Mouse (Mus musculus): ENCODE data around the gene Dnmt1. TPM values are rescaled to one million over a fixed set of nuclear protein-coding genes. Genes with fewer than 3 reads are reported as not detected.

Dnmt1 gene
- polyA plus RNA-seq, 1 experiment from 2014 or later, result 49.5 TPM

DNA sequence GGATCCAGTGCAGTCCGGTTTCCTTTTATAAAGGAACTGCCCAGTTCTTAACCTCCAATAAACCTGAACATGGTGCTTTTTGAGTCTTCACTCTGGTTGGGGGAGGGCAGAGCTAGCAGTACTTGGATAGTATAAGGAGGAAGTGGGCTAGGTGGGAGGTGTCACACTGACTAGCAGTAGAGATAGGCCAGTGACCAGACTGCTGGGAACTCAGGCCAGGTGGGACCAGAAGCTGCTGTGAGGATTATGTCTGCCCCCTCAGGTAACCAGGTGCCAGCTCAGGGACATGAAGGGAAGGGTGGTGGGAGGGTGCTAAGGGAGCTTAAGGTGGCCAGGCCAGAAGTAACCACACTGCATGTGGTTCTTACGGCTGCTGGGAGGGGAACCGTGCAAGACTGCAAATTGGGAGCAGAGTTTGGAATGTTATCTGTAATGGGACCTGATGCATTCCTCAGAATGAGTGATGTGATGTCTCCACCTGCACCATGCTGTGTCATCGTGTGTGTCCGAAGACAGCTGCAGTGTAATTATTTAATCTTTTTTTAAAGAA is 67.5 kb downstream of the Dnmt1 start:
- no peak for ATAC-seq
- Histone ChIP-seq H3K36me3 (ENCODE audit: control insufficient read depth, insufficient read depth, low read length) (peaks cover 61% of the 10 kb centered on the region), H3K27ac (ENCODE audit: low read depth, low read length) (no peak overlapping the region), H3K4me1 (ENCODE audit: control insufficient read depth, insufficient read depth, low read depth, low read length) (peaks cover 15% of the 10 kb centered on the region), H3K4me3 (ENCODE audit: low read length) (no peak overlapping the region), H3K27me3 (replicated peaks; ENCODE audit: control insufficient read depth, insufficient read depth, low read length) (no peaks in the 10 kb centered on the region), H3K9me3 (ENCODE audit: control insufficient read depth, low read length) (no peaks in the 10 kb centered on the region), H3K4me2 (ENCODE audit: low read length) (no peak overlapping the region), H3K9ac (ENCODE audit: low read depth, low read length) (no peak overlapping the region)
- 78% methylated on average over 5 of the region's 5 CpGs for WGBS

- WGBS, result 81% methylated on average over 26 of the region's 26 CpGs
- Histone ChIP-seq H3K4me2 (ENCODE audit: low read length) (no peak overlapping the region), H3K9me3 (ENCODE audit: control insufficient read depth, low read length) (no peaks in the 10 kb centered on the region), H3K4me1 (ENCODE audit: control insufficient read depth, insufficient read depth, low read depth, low read length) (peaks cover 11% of the 10 kb centered on the region), H3K27me3 (replicated peaks; ENCODE audit: control insufficient read depth, insufficient read depth, low read length) (no peaks in the 10 kb centered on the region), H3K4me3 (ENCODE audit: low read length) (no peak overlapping the region), H3K9ac (ENCODE audit: low read depth, low read length) (no peak overlapping the region), H3K36me3 (ENCODE audit: control insufficient read depth, insufficient read depth, low read length) (peaks cover 61% of the 10 kb centered on the region), H3K27ac (ENCODE audit: low read depth, low read length) (no peak overlapping the region)
- no peak for ATAC-seq
These were observed 68.2 kb downstream of the Dnmt1 start for GRCm38 (mm10) chr9:20891339-20892103.

- Histone ChIP-seq H3K27me3 (replicated peaks; ENCODE audit: control insufficient read depth, insufficient read depth, low read length) (no peaks in the 10 kb centered on the region), H3K4me2 (ENCODE audit: low read length) (no peak overlapping the region), H3K4me1 (ENCODE audit: control insufficient read depth, insufficient read depth, low read depth, low read length) (peaks cover 11% of the 10 kb centered on the region), H3K36me3 (ENCODE audit: control insufficient read depth, insufficient read depth, low read length) (peaks cover 52% of the 10 kb centered on the region), H3K4me3 (ENCODE audit: low read length) (no peak overlapping the region), H3K9me3 (ENCODE audit: control insufficient read depth, low read length) (no peaks in the 10 kb centered on the region), H3K27ac (ENCODE audit: low read depth, low read length) (no peak overlapping the region), H3K9ac (ENCODE audit: low read depth, low read length) (no peak overlapping the region)
- WGBS, result 92% methylated on average over 5 of the region's 5 CpGs
- ATAC-seq, result no peak
These were observed 69.3 kb downstream of the Dnmt1 start for GRCm38 (mm10) chr9:20890411-20890810.

- Histone ChIP-seq H3K4me3 (ENCODE audit: low read length) (no peak overlapping the region), H3K4me2 (ENCODE audit: low read length) (peak overlapping the region; percentile 21; the same call in 1 of the 2 replicates), H3K27ac (ENCODE audit: low read depth, low read length) (no peak overlapping the region), H3K9ac (ENCODE audit: low read depth, low read length) (no peak overlapping the region), H3K36me3 (ENCODE audit: control insufficient read depth, insufficient read depth, low read length) (peaks cover 42% of the 10 kb centered on the region), H3K9me3 (ENCODE audit: control insufficient read depth, low read length) (no peaks in the 10 kb centered on the region), H3K27me3 (replicated peaks; ENCODE audit: control insufficient read depth, insufficient read depth, low read length) (no peaks in the 10 kb centered on the region), H3K4me1 (ENCODE audit: control insufficient read depth, insufficient read depth, low read depth, low read length) (peaks cover 11% of the 10 kb centered on the region)
- ATAC-seq, result no peak
- WGBS, result 87% methylated on average over 29 of the region's 29 CpGs
These were observed 70.2 kb downstream of the Dnmt1 start for GRCm38 (mm10) chr9:20889185-20890141.

DNA sequence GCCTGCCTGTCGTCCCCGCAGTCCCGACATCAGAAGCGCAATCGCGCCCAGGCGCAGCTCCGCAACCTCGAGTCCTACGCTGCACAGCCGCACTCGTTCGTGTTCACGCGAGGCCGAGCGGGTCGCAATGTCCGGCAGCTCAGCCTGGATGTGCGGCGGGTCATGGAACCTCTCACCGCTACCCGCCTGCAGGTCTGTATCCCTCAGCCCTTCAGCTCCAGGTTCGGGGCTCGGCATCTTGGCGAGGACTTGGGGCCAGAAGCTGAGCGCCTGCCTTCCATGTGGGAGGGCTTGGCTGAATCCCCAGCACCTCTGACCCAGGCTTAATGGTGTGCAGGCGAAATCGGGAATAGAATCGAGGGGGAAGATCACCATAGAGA is 71.3 kb downstream of the Dnmt1 start:
- Histone ChIP-seq H3K4me1 (ENCODE audit: control insufficient read depth, insufficient read depth, low read depth, low read length) (peaks cover 11% of the 10 kb centered on the region), H3K36me3 (ENCODE audit: control insufficient read depth, insufficient read depth, low read length) (peaks cover 32% of the 10 kb centered on the region), H3K4me2 (ENCODE audit: low read length) (peak overlapping the region; percentile 75), H3K9ac (ENCODE audit: low read depth, low read length) (peak overlapping the region; percentile 85), H3K4me3 (ENCODE audit: low read length) (peak overlapping the region; percentile 94), H3K27ac (ENCODE audit: low read depth, low read length) (peak overlapping the region; percentile 81), H3K27me3 (replicated peaks; ENCODE audit: control insufficient read depth, insufficient read depth, low read length) (no peaks in the 10 kb centered on the region), H3K9me3 (ENCODE audit: control insufficient read depth, low read length) (no peaks in the 10 kb centered on the region)
- peak; percentile 66 for ATAC-seq
- WGBS, result under 1% methylated on average over 30 of the region's 30 CpGs

DNA sequence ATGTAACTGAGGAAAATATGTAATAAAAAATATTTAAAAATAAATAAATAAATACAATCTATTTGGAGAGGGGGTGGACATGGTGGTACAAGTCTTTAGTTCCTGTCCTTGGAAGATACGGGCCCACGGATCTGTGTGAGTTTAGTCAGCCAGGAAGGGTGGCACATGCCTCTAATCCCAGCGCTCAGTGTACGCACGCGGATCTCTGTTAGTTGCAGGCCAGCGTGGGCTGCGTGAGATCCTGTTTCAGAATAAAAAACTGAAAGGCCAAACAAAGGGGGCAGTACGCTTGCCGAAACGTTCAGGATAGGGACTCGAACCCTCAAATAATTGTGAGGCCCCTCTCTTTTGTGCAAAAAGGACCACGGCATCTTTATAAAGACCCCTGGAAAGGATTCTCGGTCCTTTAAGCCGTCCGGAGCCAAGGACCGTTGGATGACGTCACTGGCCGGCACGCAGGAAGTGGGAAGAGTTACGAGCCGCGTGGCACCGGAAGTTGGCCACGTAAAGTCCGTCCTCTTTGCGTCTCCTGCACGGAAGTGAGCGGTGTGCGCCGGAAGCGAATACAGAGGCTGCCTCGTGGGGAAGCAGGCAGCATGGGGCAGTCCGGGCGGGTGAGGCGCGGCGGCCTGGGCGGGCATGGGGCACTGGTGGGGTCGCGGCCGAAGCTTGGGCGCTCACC is 71.8 kb downstream of the Dnmt1 start, which contains the start of gene Ppan:
Gene Ppan, plus strand, starts transcription at position 472 of the 682 bp plus-strand sequence.
- under 1% methylated on average over 40 of the region's 43 CpGs for WGBS
- H3K9me3 ChIP-seq (ENCODE audit: control insufficient read depth, low read length), result no peaks in the 10 kb centered on the region
- no peaks in the 10 kb centered on the region for H3K27me3 ChIP-seq (replicated peaks; ENCODE audit: control insufficient read depth, insufficient read depth, low read length)
- H3K4me2 ChIP-seq (ENCODE audit: low read length), result peak within 1 kb of the TSS; percentile 75
- H3K4me3 ChIP-seq (ENCODE audit: low read length), result peak within 1 kb of the TSS; percentile 94
- peaks cover 11% of the 10 kb centered on the region for H3K4me1 ChIP-seq (ENCODE audit: control insufficient read depth, insufficient read depth, low read depth, low read length)
- H3K36me3 ChIP-seq (ENCODE audit: control insufficient read depth, insufficient read depth, low read length), result peaks cover 28% of the 10 kb centered on the region
- ATAC-seq, result peak; percentile 97
- peak within 1 kb of the TSS; percentile 81 for H3K27ac ChIP-seq (ENCODE audit: low read depth, low read length)
- peak within 1 kb of the TSS; percentile 85 for H3K9ac ChIP-seq (ENCODE audit: low read depth, low read length)

DNA sequence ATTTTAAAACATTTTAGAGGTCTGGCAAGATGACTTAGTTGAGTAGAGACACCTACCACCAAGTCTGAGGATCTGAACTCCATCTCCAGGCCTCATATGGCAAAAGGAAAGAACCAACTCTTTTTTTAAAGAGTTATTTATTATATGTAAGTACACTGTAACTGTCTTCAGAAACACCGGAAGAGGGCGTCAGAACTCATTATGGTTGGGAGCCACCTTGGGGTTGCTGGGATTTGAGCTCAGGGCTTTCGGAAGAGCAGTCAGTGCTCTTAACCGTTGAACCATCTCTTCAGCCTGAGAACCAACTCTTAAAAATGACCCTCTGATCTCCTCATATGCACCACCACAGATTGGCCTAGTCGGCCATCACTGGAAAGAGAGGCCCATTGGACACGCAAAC is 72.5 kb downstream of the Dnmt1 start:
- peaks cover 25% of the 10 kb centered on the region for H3K36me3 ChIP-seq (ENCODE audit: control insufficient read depth, insufficient read depth, low read length)
- 87% methylated on average over 6 of the region's 6 CpGs for WGBS
- H3K4me2 ChIP-seq (ENCODE audit: low read length), result peak overlapping the region; percentile 63
- H3K27me3 ChIP-seq (replicated peaks; ENCODE audit: control insufficient read depth, insufficient read depth, low read length), result no peaks in the 10 kb centered on the region
- no peak for ATAC-seq
- H3K9ac ChIP-seq (ENCODE audit: low read depth, low read length), result no peak overlapping the region
- no peak overlapping the region for H3K4me3 ChIP-seq (ENCODE audit: low read length)
- peaks cover 11% of the 10 kb centered on the region for H3K4me1 ChIP-seq (ENCODE audit: control insufficient read depth, insufficient read depth, low read depth, low read length)
- H3K27ac ChIP-seq (ENCODE audit: low read depth, low read length), result peak overlapping the region; percentile 81
- no peaks in the 10 kb centered on the region for H3K9me3 ChIP-seq (ENCODE audit: control insufficient read depth, low read length)

- peaks cover 19% of the 10 kb centered on the region for H3K36me3 ChIP-seq (ENCODE audit: control insufficient read depth, insufficient read depth, low read length)
- H3K4me3 ChIP-seq (ENCODE audit: low read length), result no peak overlapping the region
- no peak for ATAC-seq
- no peak overlapping the region for H3K9ac ChIP-seq (ENCODE audit: low read depth, low read length)
- peaks cover 11% of the 10 kb centered on the region for H3K4me1 ChIP-seq (ENCODE audit: control insufficient read depth, insufficient read depth, low read depth, low read length)
- no peaks in the 10 kb centered on the region for H3K9me3 ChIP-seq (ENCODE audit: control insufficient read depth, low read length)
- no peak overlapping the region for H3K4me2 ChIP-seq (ENCODE audit: low read length)
- WGBS, result 95% methylated on average over 2 of the region's 2 CpGs
- no peak overlapping the region for H3K27ac ChIP-seq (ENCODE audit: low read depth, low read length)
- no peaks in the 10 kb centered on the region for H3K27me3 ChIP-seq (replicated peaks; ENCODE audit: control insufficient read depth, insufficient read depth, low read length)
These were observed 73.1 kb downstream of the Dnmt1 start for GRCm38 (mm10) chr9:20886563-20886962.
